Mouse (Mus musculus) layer of hippocampus, postnatal 25 days (tissue): ENCODE data around the gene Rps6kl1. TPM values are rescaled to one million over a fixed set of nuclear protein-coding genes. Genes with fewer than 3 reads are reported as not detected.
"Not testable (repeated sequence)": the region's sequence is repeated elsewhere in the genome, so short reads cannot be mapped to it uniquely, and the experiment has no call there.

Experiments
- DNase-seq, 2 experiments: peaks; one replicate each; pipeline ENCODE4 v3.0.0; 2022; ENCODE audit warnings: mixed read lengths in 2 of 2, low spot score in 1 of 2; ENCODE audit errors: extremely low spot score in 1 of 2
- total RNA-seq, 2 experiments: library from RNA; stranded (reverse); gene quantifications; 2 replicates each; pipeline ENCODE4 v1.2.3; 2021

Rps6kl1 gene
- total RNA-seq, 2 experiments from 2014 or later: 39.9 to 40.7 TPM

DNA sequence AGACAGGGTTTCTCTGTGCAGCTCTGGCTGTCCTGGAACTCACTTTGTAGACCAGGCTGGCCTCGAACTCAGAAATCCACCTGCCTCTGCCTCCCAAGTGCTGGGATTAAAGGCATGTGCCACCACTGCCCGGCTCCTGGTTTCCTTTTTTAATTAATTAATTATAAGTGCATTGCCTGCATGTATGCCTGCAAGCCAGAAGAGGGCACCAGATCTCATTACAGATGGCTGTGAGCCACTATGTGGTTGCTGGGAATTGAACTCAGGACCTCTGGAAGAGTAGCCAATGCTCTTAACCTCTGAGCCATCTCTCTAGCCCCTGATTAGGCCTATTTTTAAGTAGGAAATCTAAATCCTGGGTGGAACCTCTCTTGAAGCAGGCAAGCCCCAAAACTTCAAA is 6.8 kb downstream of the Rps6kl1 start:
- not testable (repeated sequence) for DNase-seq

DNA sequence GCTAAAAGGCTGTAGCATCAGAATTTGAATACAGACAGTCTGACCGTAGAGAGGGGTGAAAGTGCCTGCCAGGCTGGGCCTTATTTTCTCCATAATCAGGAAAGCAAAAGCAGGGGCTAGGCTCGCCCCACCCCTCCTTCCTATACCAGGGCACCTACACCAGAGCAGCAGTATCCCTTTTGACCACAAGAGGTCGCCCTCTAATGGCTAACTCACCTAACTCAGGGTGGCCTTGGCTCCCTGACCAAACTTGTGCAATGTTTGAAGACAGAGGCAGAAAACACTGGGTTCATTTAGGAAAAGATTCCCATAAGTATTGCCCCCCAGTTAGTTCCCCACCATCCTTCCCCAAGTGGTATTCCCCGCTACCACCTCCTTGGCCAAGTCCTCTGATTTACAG is 8.3 kb downstream of the Rps6kl1 start:
- peak; percentile 68 to 96 for DNase-seq

DNA sequence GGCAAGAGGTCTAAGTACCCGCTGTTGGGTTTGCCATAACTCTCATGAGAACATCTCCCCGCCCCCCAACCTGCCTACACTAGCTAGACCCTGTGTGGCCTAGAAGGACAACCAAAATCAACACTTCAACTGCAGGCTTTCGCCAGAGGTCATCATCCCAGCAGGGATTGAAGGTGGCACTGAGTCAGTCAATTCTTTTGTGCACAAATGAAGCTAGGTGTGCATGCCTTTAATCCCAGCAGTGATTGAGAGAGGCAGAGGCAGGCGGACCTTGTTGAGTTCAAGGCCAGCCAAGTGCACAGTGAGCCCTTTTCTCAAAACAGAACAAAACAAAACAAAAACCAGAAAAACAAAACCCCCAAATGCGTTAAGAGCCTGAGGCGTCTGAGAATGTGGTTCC is 10.0 kb downstream of the Rps6kl1 start:
- DNase-seq: no peak

DNA sequence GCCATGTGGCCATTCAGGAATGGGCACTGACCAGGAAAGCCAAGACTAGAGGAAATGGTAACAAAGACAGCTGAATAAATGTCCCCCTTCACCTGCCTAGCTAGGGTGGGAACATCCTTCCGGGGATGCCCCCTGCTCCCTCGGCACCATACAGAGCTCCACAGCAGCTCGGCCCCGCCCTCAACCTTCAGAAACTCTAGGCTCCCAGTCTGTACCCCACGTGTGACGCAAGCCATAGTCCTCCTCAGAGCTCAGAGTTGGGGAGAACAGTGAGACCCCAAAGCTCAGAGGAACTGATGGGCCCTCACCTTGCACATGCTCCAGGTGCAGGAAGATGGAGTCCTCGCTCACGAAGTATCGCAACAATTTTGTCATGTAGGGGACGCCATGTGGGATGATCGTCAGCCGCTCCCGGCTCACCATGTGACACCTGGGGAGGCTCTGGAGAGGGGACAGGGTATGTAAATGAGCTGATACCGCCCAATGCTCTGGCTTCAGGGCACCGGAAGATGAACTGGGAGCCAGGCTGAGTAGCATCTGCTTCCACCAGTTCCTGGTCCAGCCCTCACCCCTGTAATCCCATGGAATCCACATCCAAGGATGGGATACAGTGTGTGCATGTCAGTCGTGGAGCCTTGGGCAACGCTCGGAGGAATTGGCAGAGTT is 10.9 kb downstream of the Rps6kl1 start:
- peak in 1 of 2 experiments; percentile 7 for DNase-seq

DNA sequence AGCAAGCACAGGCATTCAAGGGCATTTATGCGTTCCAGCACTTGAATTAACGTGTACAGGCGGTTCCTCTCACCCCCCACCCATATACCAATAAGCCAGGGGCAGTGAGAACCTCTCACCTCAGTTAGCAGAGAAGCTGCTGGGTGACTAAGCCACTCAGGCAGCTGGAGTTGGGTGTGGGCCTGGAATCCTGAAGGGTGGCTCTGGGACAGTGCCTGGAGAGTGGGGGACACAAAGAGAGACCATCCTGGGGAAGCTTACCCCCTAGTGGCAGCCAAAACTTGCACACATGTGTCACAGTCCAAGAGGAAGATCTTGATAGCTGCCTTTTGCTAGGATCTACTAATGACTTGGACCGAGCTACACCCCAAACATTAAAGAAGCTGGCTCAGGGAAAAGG is 14.4 kb downstream of the Rps6kl1 start:
- DNase-seq: no peak

DNA sequence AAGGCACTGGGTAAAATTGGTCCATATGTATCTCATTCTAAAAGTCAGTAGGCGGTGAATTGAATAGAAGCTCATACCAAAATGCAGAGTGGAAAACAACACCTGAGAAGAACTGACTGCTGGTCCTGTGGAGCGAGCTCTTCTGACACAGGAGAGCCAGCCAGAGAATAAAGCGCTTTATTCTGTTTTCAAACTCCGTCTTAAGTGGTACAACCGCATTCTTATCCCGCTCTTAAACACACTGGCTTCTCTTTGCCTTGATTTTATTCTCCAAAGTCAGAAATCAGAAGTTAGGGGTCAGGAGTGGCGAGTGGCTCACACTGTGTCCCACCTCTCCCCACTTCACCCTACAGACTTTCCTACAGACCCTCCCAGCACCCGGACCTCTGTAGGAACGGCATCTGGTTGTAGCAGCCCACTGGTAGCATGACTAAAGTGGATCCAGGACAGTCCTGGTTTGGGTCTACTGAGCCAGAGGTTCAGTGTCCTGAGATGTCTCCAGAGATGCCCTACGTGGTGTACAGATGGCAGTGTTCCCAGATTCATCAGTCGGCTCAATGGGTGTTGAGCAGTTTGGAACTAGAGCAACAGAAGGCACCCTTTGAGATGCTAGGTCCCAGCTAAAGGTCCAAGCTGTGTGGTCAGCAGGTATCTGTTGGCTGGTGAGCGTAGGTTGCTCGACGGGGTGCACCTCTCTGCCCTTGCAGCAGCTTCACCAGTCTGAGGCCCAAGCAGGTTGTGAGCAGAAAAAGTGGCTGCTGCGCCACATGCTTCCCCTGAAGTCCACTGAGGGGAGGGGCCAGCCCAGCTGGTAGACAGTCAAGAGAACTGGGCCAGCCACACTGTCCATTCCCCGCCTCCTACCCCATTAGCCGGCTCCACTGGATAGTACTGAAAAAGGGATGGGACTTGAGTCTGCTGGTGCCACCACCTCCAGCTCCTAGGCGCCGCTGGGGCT is 15.3 kb downstream of the Rps6kl1 start:
- peak in 1 of 2 experiments; percentile 10 for DNase-seq

DNA sequence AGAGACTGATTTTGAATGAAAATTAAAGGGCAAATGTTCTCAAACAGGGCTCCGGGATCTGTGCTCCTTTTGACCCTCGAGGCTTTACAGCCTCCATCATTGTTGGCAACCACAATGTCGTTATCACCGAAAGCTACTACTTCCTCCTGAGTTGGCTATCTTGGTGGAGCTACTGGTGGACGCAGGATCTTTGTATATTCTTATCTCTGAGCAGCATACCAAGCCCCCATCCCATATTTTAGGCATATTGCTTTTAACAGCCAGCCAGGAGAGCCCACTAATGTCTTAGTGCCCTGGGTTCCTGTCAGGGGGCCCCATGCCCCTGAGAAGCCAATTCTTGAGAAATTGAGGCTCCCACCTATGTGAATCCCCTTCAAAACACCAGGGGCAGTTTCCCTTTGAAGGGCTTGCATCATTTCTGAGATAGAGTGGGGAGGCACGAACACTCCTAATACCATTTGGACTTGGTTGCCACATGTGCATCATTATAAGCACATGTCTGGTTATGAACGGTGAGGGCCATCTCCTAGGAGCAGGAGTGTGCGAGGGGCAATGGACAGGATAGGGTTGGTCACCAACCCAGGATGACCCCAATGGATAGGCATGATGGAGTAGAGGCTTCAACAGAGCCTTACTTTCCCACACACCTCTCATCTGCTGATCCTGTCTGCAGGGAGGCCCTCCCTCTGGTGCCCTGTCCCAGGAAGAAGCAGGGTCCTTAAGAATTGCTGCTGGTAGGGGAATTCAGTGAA is 16.8 kb downstream of the Rps6kl1 start:
- no peak for DNase-seq

DNA sequence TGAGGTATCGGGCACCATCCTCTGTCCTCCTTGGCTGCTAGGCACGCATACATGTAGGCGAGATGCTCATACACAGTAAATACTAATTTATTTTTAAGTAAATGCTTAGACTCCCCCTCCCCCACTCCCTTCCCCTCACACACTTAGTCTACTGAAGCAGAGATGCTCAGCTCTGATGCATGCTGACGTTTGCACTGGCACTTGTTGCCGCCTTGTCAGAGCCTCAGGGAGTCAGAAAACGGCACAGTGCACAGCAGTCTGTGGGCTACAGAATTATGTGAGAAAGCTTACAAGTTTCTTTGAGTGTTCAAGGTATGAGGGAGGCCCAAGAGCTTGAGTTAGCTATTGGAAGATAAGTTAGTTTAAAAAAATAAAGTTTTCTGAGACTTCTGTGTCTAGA is 19.7 kb downstream of the Rps6kl1 start:
- DNase-seq: no peak

DNA sequence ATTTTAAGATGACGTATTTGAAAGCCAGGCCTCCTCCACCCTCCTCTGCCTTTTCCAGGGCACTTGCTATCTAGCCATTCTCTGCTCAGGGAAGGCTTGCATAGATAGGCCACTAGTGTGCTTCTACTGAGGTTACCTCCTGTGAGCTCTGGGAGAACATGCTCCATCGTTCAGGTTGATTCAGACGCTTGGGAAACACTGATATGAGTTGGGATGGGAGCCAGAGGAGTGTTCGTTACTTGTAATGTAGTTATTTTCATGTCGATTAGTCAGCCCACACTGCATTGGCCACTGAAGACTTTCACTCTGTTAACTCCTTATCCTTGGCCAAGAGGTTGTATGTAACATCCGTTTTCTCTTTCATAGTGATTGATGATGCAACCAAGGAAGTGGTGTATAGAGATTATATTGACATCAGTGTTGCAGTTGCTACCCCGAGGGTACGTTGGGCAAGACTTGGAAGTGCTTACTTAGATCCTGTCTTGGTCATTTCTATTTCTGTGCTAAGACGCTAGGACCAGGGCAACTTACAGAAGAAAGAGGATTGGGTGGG is 21.6 kb downstream of the Rps6kl1 start:
- DNase-seq: no peak

DNA sequence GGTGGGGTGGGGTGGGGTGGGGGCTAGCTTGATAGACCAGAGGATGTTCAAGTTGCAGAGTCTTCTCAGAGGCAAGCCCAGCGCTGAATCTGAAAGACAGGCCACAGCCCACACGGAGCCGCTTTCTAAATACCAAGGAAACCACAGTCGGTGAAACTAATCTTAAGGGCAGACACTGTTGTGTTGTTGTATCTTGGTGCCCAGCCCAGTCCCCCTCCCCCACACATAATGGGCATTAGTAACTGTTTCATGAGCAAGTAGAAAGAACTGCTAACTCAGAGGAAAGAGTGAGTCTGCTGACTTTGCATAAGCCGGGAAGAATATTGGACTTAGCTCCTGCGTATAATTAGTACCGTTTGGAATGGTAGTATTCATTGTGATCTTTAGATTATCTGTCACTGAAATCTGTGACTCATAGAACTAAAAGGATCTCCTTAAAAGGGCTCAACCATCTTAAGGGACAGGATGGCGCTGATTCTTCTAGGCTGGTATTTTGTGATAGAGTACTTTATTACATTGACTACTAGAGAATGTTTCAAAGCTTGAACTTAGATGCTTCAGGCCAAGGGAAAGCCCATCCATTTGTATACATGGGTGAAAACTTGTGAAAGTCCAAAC is 24.0 kb downstream of the Rps6kl1 start:
- no peak for DNase-seq

DNA sequence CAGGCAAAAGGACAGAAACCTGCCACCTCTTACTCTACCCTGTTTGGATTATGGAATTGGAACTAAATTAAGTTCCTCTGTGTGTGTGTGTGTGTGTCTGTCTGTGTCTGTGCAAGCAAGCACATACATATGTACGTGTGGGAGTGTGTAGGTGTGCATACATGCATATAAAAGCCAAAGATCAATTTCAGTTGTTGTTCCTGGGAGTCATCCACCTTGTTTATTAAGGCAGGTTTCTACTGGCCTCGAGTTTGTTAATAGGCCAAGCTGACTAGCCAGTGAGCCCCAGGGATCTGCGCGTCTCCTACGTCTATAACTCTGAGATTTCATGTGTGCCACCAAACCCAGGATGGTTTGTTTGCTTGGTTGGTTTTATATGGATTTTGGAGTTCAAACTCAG is 26.3 kb downstream of the Rps6kl1 start:
- DNase-seq: no peak

DNA sequence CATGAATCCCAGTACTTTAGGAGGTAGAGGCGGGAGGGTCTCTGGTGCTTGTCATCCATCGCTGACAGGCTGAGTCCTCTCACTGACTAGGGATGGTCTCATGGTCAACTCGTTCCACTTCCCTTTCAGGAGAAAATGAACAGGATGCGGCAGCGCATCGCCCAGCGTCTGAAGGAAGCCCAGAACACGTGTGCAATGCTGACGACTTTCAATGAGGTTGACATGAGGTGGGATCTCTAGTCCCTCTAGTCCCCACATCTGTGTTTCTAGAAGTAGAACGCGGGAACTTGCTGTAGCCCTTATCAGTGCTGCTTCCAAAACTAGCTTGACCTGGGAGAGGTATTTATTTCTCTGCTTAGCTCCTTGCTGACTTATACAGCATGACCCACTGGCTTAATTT is 27.4 kb downstream of the Rps6kl1 start:
- DNase-seq: no peak

DNA sequence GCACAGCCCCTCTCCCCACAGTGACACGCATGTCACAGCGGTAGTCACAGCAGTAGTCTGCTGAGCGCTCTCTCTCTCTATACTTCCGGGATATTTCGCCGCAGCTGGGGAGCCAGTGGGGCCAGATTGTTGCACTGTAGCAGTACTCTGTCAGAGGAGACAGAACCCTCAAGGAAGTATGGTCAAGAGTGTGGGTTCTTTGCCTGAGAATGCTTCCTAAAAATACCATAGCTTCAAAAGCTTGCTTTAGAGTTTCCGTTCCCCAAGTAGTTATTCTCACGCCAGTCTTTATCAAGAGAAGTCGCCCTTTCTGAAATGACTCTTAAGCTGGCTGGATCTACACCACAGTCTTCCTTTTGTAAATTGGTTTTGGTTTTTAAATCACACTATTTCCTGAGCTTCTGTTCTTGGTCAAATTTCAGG is 27.9 kb downstream of the Rps6kl1 start:
- DNase-seq: no peak

DNA sequence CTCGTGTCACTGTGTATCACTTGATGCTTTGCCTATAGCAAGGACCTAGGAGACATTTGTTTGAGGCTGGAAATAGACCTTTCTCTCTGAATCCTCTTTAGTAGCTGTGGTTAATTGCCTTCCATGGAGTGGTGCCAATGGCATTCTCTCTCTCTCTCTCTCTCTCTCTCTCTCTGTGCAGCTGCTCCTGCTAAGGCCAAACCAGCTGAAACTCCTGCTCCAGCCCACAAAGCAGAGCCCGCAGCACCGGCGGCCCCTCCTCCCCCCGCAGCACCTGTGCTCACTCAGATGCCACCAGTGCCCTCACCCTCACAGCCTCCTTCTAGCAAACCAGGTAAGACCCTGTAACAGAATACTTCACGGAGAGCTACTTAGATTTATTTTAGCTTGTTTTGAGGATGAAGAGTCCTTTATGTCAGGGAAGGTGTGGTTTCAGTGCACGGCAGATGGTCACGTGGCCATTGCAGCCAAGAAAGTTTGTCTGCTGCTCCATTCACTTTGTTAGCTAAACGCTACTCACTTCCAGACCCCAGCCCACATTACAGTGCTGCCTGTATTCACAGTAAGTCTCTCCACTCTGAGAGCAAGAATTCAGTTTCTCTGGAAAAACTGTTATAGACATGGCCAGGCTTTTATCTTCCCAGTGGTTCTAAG is 29.1 kb downstream of the Rps6kl1 start:
- no peak for DNase-seq

DNA sequence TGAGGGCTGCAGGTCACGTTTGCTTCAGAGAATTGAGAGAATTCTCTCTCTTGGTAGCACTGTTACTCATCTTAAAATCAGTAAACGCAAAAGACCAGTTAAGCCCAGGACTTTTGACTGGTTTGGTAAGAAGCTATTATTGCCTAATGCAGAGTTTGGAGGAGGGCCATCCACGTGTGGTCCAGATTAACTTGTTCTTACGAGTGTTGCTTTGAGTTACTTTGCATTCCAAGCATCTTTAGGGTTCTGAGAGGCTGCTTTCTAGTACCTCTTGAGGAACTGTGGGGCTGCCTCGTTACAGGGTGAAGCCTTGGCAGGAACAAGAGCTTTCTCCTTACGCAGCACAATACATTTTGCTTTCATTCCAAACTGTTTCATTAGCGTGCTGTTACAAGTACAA is 35.4 kb downstream of the Rps6kl1 start:
- no peak for DNase-seq

DNA sequence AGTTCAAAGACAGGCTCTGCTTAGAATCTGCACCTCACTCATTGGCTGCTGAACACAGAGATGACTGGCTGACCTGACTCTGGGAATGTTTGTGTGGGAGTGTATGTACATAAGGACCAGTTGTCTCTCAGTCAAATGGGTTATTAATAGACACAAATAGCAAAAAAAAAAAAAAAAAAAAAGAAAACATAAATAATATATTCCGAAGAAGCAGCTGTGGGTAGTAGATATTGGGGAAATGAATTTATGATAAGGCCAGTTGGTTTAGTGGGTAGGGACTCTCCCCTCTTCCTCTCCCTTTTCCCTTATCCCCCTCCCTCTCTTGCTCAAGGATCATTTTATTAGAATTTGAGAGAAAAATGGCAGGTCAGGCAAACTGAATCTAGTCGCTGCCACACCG is 37.1 kb downstream of the Rps6kl1 start:
- DNase-seq: no peak

DNA sequence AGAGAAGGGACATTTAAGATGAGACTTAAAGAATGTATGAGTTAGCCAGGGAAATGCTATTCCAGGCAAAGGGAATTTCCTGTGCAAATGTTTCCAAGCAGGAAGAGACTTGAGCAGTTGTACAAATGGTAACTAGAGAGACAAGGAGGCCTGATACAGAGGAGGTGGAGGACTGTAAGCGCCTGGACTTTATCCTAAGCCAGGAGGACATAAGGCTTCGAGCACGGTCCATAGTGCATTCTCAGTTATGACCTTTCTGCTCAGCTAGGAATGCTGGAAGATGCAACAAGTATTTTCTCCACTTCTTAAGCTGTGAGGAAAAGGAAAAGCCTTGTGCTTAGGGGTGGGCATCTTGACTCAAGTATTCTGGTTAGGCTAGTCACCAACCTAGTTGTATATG is 37.7 kb downstream of the Rps6kl1 start:
- no peak for DNase-seq

DNA sequence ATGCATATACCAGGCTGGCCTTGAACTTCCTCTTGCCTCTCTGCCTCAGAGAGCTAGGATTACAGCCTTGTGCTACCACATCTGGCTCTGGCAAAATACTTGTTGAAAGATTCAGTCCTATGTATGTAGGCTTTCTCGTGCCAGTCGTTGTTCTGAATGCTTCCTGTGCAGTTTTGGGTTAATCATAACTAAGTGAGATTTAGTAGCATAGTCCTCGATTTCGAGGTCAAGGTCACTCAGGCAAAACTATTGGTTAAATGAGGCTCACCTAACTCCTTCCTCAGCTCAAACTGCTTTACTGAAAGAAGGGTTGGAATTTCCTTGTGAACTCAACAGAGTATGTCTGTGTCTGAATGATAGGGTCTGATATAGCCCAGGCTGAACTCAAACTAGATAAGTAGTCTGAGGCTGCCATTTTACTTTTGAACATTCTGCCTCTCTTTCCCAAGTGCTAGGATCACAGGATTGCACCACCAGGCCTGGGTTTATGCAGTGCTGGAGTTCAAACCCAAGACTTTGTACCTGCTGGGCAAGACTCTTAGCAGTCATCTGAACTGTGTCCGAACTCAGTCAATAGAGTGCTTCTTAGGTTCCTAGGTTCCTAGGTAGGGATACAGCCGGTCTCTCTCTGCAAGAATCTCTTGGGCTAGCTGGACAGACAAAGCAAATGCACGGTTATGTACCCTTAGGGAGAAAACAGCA is 38.4 kb downstream of the Rps6kl1 start:
- DNase-seq: no peak
